Mouse (Mus musculus) kidney, adult 9 months (tissue): ENCODE measurements at regions not wholly inside any gene's neighbourhood (a gene's known extent, or its start where the extent isn't known, plus 50 kb on each side); places are given as distances from the start of the nearest gene placed in this dataset.

Experiments
- DNase-seq: peaks from one replicate; pipeline ENCODE4 v3.0.0; 2022

- DNase-seq = no peak
These were observed 320.4 kb downstream of the Atp6ap1l start for GRCm38 (mm10) chr13:90584766-90585165.

GRCm38 (mm10) chr13:90575371-90575770, 329.8 kb downstream of the Atp6ap1l start:
- no peak for DNase-seq

GRCm38 (mm10) chr13:90572580-90572979, 332.6 kb downstream of the Atp6ap1l start:
- no peak for DNase-seq

DNA sequence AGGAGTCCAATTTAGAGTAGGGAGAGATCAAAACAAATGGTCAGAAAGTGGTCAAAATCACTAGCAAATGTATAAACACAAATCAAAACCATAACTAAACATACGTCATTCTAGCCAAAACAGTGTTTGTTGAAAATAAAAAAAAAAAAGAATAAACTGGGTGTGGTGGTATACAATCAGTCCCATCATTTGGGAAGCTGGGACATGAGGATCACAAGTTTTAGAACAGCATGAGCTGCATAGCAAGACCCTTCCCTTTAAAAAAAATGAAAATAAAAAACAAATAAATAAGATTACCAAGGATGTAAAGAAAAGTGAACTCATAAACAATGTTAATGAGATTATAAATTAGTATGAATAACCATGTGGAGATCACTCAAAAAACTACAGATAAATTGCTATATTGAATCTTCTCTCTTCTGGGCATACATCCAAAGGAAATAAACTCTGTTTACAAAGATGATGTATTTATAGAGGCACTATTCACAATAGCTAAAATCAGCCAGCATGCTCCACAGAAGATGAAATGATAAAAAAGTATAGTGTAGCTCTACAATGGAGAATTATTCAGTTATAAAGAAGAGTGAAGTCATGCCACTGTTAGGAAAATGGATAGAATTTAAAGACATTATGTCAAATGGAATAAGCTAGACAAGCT, 341.8 kb downstream of the Atp6ap1l start:
- DNase-seq = no peak

- no peak for DNase-seq
These were observed 345.1 kb downstream of the Atp6ap1l start for GRCm38 (mm10) chr13:90560095-90560494.

DNA sequence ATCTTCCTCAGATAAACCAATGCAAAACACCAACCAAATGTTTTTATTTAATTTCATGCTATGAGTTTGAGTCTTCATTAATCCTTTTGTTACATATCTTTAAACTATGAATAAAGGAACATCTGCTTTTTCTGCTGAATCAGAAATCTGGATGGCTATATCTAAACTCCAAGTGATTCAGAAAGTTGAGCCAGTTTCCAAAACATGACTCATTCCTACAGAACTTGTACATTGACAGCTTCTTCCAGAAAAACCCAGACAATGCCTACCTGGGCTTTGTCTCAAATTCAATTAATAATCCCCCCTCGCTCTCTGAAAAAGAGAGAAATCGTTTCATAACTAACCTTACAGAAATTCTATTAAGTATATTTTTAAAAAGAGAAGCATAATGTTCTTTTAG, 345.7 kb downstream of the Atp6ap1l start:
- DNase-seq = no peak

DNA sequence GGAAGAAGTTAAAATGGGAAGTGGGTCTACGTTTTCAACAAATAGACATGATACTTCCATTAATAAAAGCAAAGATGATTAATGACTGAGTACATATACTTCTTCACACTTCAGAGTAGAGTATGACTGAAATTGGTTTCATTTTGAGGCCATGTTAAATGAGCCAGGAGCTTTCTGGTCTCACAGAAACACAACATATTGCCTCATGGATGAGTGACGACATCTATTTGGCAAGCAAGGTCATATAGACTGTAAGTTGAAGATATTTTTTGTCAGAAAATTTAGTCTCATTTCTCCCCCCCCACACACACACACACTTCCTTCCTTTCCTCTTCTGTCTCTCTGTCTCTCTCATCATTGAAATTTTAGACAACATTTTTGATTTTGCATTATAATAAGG, 354.0 kb downstream of the Atp6ap1l start:
- no peak for DNase-seq

DNA sequence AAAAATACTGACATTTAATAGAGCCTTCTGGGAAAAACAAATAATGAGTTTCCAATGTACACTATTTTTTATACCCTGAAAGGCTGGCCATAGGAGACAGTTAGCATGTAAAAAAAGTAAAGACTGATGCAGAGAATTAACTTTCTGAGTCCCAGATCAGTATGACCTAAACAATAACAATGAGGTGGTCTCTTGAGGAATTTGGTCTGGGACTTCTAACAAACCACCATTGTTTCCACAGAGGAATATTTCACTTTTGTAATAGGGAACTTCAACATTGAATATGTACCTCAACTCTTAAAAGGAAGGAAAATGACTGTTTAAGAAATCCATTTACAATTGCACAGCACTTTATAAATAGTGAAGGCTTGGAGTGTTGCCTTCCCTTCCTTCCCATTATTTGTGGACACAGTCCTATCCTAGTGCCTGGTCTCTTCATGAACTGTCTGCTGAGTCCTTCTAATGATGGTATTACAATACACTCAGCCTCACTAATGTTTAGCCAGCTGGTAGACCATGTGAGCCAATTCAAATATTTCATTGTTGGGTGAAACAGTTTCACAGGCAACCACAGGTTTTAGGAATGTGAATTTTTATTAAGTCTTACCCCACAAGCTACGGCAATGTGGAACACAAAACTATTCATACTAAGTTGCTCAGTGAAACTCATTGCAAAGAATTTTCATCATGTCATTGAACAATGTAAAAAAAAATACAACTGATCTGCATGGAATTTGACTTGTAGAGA, 358.7 kb downstream of the Atp6ap1l start:
- no peak for DNase-seq

GRCm38 (mm10) chr13:90545816-90546215, 359.3 kb downstream of the Atp6ap1l start:
- DNase-seq = no peak

DNA sequence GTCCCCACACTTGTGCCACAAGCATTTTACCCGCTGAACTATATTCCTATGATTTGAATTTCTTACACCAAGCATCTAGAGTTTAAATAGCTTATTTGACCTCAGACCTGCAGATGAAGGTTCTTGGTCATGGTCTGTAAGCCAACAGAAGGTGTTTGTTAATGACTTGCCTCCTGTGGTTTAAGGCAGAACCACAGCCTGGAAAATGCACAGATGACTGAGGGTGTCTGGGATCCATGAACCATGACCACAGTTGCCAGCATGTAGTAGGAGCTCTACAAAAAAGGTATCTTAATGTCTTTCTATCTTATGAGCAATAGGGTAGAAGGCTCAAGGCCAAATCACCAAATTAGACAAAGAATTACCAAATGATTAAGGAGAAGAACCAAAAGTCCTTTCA, 367.6 kb downstream of the Atp6ap1l start:
- peak; percentile 28 for DNase-seq

GRCm38 (mm10) chr13:90526998-90527397, 378.2 kb downstream of the Atp6ap1l start:
- no peak for DNase-seq

- no peak for DNase-seq
These were observed 379.4 kb downstream of the Atp6ap1l start for GRCm38 (mm10) chr13:90525801-90526200.

DNA sequence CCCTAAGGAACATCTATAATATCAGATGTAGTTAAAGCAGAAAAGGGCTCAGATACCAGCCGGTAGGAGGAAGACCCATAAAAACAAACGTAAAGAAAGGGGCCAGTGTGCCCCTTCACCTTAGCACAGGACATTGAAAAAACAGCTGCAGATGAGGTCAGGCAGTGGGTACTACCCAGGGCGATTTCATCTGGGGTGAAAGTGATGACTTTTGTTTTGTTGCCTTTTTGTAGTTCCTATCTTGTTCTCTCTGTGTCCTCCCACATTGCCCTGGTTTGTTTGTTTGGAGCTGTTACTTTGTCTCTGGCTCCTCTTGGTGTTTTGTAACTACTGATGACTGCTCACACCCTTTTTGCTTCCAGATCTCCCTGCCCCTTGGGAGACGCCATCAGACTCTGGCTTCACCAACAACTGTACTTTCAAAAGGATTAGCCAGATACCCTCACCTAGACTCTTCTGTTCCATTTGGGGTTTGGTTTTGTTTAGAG, 383.4 kb downstream of the Atp6ap1l start:
- DNase-seq = no peak

- DNase-seq = peak; percentile 17
These were observed 384.0 kb downstream of the Atp6ap1l start for GRCm38 (mm10) chr13:90520992-90521757.

GRCm38 (mm10) chr13:90515773-90516503, 389.2 kb downstream of the Atp6ap1l start:
- peak; percentile 76 for DNase-seq

- DNase-seq = no peak
These were observed 391.3 kb downstream of the Atp6ap1l start for GRCm38 (mm10) chr13:90513867-90514266.

DNA sequence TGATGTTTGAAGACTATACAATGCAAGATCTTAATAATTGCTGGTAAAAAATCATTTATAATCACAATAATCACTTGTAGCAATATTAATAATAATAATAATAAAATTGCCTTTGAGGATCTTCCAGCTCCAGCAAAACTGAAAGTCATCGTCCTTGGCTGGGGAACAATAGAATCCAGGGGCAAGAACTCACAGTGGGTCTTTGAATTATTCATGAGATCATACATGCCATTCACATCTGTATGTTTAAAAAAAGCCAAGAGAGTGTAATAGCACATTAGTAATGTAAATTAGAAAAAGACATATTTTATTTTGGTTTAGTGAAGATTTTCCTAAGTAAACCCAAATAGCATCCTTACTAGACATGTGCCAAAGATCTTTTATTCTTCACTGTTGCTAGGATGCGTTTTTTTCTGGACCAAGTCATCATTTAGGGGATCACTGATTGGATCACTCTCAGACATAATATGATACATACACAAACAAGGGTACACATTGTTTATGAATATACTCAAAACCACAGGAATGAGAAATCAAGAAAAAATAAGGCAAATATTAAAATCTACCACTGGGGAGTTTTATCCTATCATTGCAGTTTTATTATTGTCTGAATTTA, 392.3 kb downstream of the Atp6ap1l start:
- DNase-seq = no peak

DNA sequence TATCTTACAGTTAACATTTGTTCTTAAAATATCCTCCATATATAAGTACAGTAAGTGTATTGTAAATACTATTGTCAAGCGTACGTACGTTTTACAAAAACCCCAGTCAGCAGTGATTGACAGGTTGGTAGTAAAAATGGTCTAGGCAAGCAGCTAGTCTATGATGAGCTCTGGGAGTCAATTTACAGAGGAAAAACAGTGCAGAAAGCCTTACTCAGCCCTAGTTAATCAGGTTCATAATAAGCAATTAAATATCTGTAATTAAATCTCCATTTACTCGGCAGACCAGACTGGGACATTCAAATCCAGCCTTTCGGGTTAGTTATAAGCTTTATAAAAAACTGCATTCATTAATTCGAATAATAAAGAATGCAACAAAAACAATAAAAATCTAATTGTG, 394.7 kb downstream of the Atp6ap1l start:
- no peak for DNase-seq

DNA sequence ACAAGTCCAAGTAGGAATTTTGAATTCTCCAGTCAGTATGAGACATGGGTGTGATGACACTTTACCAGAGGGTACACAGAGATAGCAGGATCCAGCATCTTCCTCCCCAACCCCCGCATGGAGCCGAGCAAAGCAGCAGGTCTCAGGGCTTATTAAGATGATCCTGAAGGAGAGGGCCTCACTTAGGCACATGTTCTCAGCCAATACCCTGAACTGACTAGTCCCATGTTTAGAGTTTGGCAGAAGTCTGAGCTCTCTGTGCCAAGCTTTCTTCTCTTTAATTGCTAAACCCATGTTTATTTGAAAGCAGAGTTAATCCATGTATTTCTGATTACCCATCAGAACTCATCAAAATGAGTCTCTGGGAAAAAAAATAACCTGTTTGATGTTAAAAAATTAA, 402.0 kb downstream of the Atp6ap1l start:
- peak; percentile 36 for DNase-seq

GRCm38 (mm10) chr13:90502141-90502540, 403.0 kb downstream of the Atp6ap1l start:
- DNase-seq = peak; percentile 22

DNA sequence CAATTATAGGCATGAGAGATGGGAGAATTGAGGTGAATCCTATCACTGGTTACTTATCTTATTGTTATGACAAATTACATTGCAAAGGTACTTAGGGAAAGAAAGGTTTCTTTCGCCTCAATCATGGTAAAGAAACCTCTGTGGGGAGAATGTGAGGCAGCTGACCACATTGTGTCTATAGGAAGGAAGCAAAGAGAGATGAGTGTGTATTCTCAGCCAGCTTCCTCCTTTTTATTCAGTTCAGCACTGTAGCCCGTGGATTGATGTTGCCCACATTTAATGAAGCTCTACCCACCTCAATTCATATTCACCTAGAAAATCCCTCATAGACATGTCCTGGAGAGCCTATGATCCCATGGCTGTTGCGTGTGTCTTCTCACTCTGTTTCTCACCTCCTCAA, 406.2 kb downstream of the Atp6ap1l start:
- no peak for DNase-seq

GRCm38 (mm10) chr13:90497573-90497972, 407.6 kb downstream of the Atp6ap1l start:
- DNase-seq = no peak
